Mouse (Mus musculus) mesoderm, embryonic 11.5 days (tissue): ENCODE data around the gene Hcfc1r1.

Experiments
- DNase-seq: peaks from one replicate; pipeline ENCODE4 v3.0.0-alpha.2; 2012; ENCODE audit warnings: low read depth, low spot score

The Hcfc1r1 gene

GRCm38 (mm10) chr17:23719455-23719854 lies 46.1 kb downstream of the Hcfc1r1 start:
- DNase-seq: no peak

- no peak for DNase-seq
Observed at GRCm38 (mm10) chr17:23721886-23722285, 48.5 kb downstream of the Hcfc1r1 start.

GRCm38 (mm10) chr17:23722376-23723125 lies 49.2 kb downstream of the Hcfc1r1 start, which contains the start of gene 1520401A03Rik:
Gene 1520401A03Rik (minus strand): TSS chr17:23722783.
- no peak for DNase-seq
